Mouse (Mus musculus): ENCODE measurements around the gene Map2k2. TPM values are rescaled to one million over a fixed set of nuclear protein-coding genes. Genes with fewer than 3 reads are reported as not detected.
A peak's percentile ranks its signal among the peaks of the same experiment; 100 is the strongest.
"Not testable (repeated sequence)": the region's sequence is repeated elsewhere in the genome, so short reads cannot be mapped to it uniquely, and the experiment has no call there.

Map2k2 gene
- 36.4 and 39.4 TPM in 2 replicates for total RNA-seq (2015; ENCODE audit: low replicate concordance)
- 54.0 and 71.5 TPM in 2 replicates for total RNA-seq (2017; ENCODE audit: low replicate concordance)

- ATAC-seq (replicated peaks; ENCODE audit: low FRiP score, poor library complexity, severe bottlenecking), result peak; percentile 82
Measured at GRCm38 (mm10) chr10:81105565-81106112, at the start of gene Map2k2. Gene Map2k2, plus strand, starts transcription at chr10:81105915.

- ATAC-seq (replicated peaks; ENCODE audit: low FRiP score, poor library complexity, severe bottlenecking), result no peak
Measured at GRCm38 (mm10) chr10:81057406-81058130, 48.1 kb upstream of the Map2k2 start.

GRCm38 (mm10) chr10:81058896-81059295 lies 46.8 kb upstream of the Map2k2 start:
- ATAC-seq (replicated peaks; ENCODE audit: low FRiP score, poor library complexity, severe bottlenecking), result no peak

- peak; percentile 89 for ATAC-seq (replicated peaks; ENCODE audit: low FRiP score, poor library complexity, severe bottlenecking)
Measured at GRCm38 (mm10) chr10:81059603-81060543, 45.8 kb upstream of the Map2k2 start, which contains the start of gene Sgta. Gene Sgta, minus strand, starts transcription at chr10:81060181.

GRCm38 (mm10) chr10:81062710-81063109 lies 43.0 kb upstream of the Map2k2 start:
- no peak for ATAC-seq (replicated peaks; ENCODE audit: low FRiP score, poor library complexity, severe bottlenecking)

- not testable (repeated sequence) for ATAC-seq (replicated peaks; ENCODE audit: low FRiP score, poor library complexity, severe bottlenecking)
Measured at GRCm38 (mm10) chr10:81064519-81064918, 41.2 kb upstream of the Map2k2 start.

- ATAC-seq (replicated peaks; ENCODE audit: low FRiP score, poor library complexity, severe bottlenecking), result no peak
Measured at GRCm38 (mm10) chr10:81068706-81069105, 37.0 kb upstream of the Map2k2 start.

GRCm38 (mm10) chr10:81069836-81070235 lies 35.9 kb upstream of the Map2k2 start, which contains the start of gene Thop1:
Gene Thop1, plus strand, starts transcription at chr10:81070035.
- ATAC-seq (replicated peaks; ENCODE audit: low FRiP score, poor library complexity, severe bottlenecking), result peak; percentile 93

GRCm38 (mm10) chr10:81072290-81072689 lies 33.4 kb upstream of the Map2k2 start:
- ATAC-seq (replicated peaks; ENCODE audit: low FRiP score, poor library complexity, severe bottlenecking), result no peak

- no peak for ATAC-seq (replicated peaks; ENCODE audit: low FRiP score, poor library complexity, severe bottlenecking)
Measured at GRCm38 (mm10) chr10:81073464-81073863, 32.3 kb upstream of the Map2k2 start.

GRCm38 (mm10) chr10:81075734-81076133 lies 30.0 kb upstream of the Map2k2 start:
- ATAC-seq (replicated peaks; ENCODE audit: low FRiP score, poor library complexity, severe bottlenecking), result no peak

- no peak for ATAC-seq (replicated peaks; ENCODE audit: low FRiP score, poor library complexity, severe bottlenecking)
Measured at GRCm38 (mm10) chr10:81076356-81076755, 29.4 kb upstream of the Map2k2 start.

GRCm38 (mm10) chr10:81077916-81078315 lies 27.8 kb upstream of the Map2k2 start:
- no peak for ATAC-seq (replicated peaks; ENCODE audit: low FRiP score, poor library complexity, severe bottlenecking)

- ATAC-seq (replicated peaks; ENCODE audit: low FRiP score, poor library complexity, severe bottlenecking), result no peak
Measured at GRCm38 (mm10) chr10:81080008-81080655, 25.6 kb upstream of the Map2k2 start.

GRCm38 (mm10) chr10:81082168-81082960 lies 23.4 kb upstream of the Map2k2 start:
- ATAC-seq (replicated peaks; ENCODE audit: low FRiP score, poor library complexity, severe bottlenecking), result peak; percentile 61

- no peak for ATAC-seq (replicated peaks; ENCODE audit: low FRiP score, poor library complexity, severe bottlenecking)
Measured at GRCm38 (mm10) chr10:81087021-81087420, 18.7 kb upstream of the Map2k2 start.

- ATAC-seq (replicated peaks; ENCODE audit: low FRiP score, poor library complexity, severe bottlenecking), result no peak
Measured at GRCm38 (mm10) chr10:81089216-81089615, 16.5 kb upstream of the Map2k2 start.

- peak; percentile 47; the same call in 1 of the 2 replicates for ATAC-seq (replicated peaks; ENCODE audit: low FRiP score, poor library complexity, severe bottlenecking)
Measured at GRCm38 (mm10) chr10:81090621-81091020, 15.1 kb upstream of the Map2k2 start.
